Mouse (Mus musculus) heart, postnatal 10 days (tissue): ENCODE data around the gene Unc119b. TPM values are rescaled to one million over a fixed set of nuclear protein-coding genes. Genes with fewer than 3 reads are reported as not detected.
"Not testable (repeated sequence)": the region's sequence is repeated elsewhere in the genome, so short reads cannot be mapped to it uniquely, and the experiment has no call there.

Experiments
- DNase-seq, 2 experiments: peaks; one replicate each; pipeline ENCODE4 v3.0.0; 2021
- intact Hi-C: fragments of 180-260 bp; cut with DNase I; formaldehyde crosslinking; loops from one replicate; pipeline ENCODE4 v1.15.1; 2025
- total RNA-seq, 2 experiments: library from RNA; stranded (reverse); gene quantifications; 2 replicates each; pipeline ENCODE4 v1.2.3; 2021

The Unc119b gene
- total RNA-seq, 2 experiments from 2014 or later: 23.8 TPM

DNA sequence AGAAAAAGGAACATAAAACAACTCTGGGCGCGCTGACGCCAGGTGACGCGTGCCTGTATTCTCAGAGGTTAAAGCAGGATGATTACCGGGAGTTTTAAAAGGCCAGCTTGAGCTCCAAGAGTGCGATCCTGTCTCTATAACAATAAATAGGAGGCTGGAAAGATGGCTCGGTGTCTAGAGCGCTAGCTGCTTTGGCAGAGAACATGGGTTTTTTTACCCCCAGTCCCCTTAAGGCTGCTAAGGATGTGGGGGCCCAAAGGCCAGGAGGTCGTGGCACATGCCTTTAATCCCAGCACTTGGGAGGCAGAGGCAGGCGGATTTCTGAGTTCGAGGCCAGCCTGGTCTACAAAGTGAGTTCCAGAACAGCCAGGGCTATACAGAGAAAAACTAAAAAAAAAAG, 24.4 kb upstream of the Unc119b start:
- no peak for DNase-seq
- intact Hi-C loops: no loop called here

DNA sequence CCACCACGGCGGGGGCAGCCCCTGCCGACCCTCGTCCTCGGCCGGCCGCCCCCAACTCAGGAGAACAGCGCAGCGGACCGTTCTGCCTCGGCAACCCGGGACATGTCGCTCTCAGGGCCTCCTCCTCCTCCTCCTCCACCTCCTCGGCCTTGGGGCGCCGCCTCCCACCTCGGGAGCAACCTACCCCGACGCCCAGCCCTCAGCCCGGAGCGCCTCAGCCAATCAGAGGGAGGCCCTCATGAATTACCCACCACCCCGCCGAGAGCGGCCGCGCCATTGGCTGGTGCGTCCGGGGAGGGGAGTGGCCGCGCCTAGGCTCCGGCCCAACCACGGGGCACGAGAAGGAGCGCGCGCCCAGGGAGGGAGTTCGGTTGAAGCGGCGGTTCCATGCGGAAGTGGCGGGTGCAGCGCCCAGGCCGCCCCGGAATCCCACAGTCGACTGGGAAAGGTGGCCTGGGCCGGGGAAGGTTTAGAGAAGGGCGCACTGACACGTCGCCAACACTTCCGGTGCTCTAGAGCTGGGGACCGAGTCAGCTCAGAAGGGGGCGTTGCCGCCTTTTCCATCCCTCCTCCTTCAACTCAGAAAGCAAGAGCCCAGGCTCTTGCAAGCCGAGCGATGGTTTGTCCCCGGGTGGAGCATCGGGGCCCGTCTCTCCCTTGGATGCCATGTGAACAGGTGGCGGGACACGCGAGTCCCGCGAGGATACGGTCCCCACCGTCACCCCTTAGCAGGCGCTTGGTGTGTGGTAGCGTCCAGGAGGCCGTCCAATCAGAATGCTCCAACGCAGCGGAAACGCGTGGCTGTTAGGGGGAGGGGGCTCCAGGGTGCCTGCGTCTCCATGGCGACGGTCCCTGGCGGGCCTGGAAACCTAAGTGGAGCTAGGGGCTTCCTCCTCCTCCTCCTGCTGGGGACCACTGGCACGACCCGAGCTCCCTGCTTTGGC, 23.5 kb upstream of the Unc119b start, which contains the start of gene Mlec:
Gene Mlec (minus strand): TSS at position 140 of the 944 bp plus-strand sequence.
- intact Hi-C loops: no loop called here

DNA sequence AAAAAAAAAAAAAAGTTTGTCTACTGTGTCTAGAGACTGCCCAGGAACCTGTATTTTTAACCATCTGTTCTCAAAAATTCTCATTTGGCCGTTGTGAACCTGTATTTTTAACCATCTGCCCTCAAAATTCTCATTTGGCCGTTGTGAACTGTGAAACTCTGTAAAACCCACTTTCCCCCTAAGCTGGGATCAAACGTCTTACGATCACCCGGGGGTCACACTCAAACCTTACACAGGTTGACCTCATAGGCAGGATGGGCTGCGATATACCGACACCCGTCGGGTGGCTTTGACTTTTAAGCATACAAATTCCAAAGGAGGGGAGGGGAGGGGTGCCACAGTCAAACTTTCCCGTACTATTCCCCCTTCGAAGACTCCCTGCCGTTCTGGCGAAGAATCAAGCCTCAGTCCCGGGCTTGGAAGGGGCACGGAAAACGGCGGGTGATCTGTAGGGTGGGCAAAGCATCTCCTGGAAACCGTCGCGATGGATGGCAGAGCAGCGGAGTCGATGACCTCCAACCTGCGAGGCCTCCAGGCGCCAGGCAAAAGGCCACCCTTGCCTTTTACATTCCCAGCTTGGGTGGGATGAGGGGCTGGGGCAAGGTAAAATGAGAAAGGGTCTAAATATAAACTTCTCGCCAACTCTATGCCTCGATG, 22.3 kb upstream of the Unc119b start:
- peak in 1 of 2 experiments; percentile 51 for DNase-seq
- intact Hi-C loops: loop anchor here (2.0 kb wide), 1 partner anchor 24 kb away; no protein-coding TSS in a partner anchor

More for the DNA sequence above, 23.5 kb upstream of the Unc119b start, which contains the start of gene Mlec:
- DNase-seq: peak; percentile 99

DNA sequence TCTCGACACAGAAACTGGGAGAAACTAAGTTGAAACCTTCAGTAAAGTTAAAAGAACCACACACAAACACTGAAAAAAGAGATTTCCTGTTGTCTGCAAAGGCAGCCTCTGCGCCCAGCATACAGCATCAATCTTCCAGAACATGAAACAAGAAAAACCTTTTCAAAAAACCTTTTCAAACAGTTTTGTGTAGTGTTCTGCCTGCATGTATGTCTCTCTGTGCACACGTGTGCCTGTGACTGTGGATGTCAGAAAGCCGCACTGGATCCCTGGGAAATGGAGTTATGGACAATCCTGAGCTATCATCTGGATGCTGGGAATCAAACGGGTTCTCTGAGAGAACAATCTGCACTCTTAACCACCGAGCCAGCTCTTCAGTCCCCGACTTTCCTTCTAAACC, 21.6 kb upstream of the Unc119b start:
- intact Hi-C loops: loop anchor here (2.0 kb wide), 1 partner anchor 24 kb away; no protein-coding TSS in a partner anchor
- no peak for DNase-seq

DNA sequence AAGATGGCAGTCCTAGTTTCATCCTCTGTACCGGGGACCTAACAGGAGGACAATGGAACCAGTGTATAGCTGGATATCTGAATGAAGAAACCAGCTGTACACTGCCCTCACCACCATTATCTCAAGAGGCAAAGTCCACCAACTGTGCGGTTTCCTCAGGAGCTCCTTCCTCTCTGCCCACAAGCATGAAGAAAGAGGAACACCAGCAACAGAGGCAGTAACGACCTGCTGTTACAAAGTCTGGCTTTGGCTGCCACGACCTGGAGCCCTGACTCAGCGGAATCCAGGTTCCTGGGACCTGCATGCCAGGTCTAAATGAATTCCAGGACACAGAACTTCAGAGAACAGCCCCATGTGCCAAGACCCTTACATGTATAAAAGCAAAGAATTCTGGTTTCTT, 21.1 kb upstream of the Unc119b start:
- intact Hi-C loops: loop anchor here (2.0 kb wide), 1 partner anchor 23 kb away; no protein-coding TSS in a partner anchor
- DNase-seq: no peak

DNA sequence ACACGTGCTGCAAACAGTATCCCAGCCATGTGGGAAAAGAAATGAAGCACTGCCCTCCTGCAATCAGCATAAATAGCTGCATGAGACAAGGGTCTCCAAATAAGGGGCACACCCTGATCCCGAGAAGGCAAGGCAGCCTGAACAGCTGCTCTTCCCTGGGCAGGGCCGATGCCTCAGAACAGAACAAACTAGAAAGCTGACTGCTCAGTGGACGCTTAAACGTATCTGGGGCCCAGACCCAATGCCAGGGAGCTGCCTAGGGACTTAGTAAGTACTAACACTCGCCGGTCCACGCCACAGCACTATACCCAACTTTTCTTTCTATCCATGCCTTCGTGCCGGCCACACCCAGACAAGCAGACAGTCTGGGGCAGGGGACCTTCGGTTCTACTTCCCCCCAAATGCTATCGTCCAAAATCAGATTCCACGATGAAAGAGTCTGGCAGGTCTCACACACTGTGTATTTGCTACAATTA, 20.4 kb upstream of the Unc119b start:
- intact Hi-C loops: no loop called here
- DNase-seq: no peak

DNA sequence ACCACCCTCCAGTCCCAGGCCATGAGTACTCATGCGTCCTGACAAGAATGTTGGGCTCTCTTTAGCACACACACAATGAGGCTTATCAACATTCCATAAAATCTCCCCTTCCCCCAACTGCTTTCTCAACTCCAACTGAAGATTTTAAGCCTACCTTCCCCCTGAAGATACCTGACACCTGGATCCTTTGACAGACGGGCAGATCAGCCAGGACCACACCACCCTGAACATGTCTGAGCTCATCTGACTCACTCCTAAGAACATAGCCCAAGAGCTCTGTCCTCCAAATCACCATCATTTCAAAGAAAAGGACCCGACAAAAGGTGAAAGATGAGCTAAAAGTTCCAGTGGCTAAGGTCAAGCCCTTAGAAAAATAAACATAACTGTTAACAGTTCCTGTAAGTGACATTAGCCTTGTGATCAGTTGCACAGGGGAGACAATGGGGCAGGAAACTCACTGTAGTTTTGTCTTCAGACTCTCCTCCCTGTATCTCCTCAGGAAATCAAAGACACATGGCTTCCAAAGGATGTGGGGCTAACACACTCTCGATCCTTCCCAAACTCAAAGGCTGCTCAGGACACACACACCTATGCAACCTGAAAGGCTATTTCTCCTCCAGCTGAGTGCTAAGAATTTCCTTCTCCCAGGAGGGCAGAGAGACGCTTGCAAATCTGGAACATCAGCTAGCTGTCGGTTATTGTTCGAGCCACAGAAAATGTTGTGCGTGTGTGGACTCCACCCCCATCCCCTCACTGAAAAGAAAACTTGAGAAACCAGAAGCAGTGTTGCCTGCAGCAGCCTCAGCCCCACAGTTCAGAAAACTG, 17.6 kb upstream of the Unc119b start:
- intact Hi-C loops: no loop called here

DNA sequence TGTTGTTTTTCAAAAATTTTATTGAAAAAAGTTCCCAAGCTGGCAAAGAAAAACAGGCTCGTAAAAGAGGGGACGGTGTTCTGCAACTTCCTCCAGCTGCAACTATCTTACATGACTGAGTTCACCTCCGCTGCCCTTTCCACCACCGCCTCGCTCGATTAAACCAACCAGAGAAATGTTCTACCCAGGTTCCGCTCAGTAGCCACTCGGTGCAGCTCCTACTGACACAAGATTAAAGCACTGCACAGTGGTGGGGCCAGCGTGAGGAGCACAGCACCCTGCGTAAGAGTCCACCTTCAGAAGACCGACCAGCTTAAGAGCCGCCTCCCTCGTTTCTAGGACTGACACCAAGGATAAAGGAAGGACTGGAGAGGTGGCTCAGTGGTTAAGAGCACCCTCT, 16.7 kb upstream of the Unc119b start:
- no peak for DNase-seq
- intact Hi-C loops: no loop called here

More for the DNA sequence above, 17.6 kb upstream of the Unc119b start:
- DNase-seq: no peak

DNA sequence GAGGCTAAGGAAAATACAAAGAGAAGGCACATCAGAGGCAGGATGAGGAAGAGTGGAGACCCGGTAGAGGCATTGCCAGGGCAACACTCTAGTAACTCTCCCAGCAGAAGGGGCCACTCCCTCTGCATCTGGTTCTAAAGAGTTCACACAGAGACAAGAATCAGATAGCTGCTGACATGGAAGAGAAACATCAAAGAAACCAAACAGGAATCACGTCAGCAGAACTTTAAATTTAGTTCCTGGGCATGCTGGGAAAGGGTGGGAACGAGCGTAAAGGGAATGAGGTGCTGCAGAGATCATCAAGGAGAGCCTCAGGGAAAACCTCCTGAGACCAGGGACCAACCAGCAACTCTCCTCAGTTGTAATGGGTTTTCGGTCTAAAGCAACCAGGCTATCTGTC, 16.2 kb upstream of the Unc119b start:
- no peak for DNase-seq
- intact Hi-C loops: no loop called here

DNA sequence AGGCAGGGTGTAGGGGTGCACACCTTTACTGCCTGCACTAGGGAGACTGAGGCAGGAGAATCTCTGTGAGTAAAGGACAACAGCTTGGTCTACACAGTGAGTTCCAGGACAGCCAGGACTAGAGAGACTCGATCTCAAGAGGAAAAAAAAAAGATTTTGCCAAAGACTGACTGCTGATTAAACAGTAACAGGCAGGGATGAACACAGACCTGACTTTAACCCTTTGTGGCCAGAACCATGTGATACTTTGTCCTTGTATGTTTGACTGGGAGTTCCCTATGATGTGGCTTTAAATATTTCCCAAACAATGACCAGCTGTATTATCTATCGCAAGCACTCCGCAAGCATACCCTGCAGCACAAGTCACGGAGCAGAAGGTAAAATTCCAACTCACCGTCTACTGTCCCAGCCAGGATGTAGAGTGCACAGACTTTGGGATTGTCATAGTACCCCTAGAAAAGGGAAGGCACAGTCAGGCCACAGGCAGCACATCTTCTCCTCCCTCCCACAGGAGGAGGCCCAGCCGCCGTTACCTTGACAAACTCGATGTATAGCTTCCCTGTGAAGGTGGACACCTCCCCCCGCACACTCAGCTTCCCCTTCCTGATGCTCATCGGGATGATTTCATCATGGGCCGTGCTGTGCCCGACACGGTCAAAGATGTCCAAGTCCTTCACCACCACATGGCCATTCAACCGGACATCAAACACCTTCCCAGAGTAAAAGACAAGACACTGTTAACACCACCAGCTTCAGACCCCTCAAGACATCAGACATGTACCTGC, 15.1 kb upstream of the Unc119b start:
- DNase-seq: no peak
- intact Hi-C loops: no loop called here

DNA sequence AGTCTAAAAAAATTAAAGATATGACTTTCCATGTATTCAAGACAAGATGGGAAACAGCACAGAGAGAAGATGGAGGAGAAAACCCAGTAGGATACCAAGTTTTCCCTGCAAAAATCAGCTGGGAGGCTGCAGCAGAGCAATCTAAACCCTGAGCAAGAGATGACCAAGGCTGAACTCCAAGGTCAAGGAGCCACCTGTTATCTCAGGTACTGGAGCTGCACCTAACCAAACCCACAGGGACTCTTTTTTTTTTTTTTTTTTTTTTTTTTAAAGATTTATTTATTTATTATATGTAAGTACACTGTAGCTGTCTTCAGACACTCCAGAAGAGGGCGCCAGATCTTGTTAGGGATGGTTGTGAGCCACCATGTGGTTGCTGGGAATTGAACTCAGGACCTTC, 14.1 kb upstream of the Unc119b start:
- DNase-seq, intact Hi-C loops: not testable (repeated sequence)

DNA sequence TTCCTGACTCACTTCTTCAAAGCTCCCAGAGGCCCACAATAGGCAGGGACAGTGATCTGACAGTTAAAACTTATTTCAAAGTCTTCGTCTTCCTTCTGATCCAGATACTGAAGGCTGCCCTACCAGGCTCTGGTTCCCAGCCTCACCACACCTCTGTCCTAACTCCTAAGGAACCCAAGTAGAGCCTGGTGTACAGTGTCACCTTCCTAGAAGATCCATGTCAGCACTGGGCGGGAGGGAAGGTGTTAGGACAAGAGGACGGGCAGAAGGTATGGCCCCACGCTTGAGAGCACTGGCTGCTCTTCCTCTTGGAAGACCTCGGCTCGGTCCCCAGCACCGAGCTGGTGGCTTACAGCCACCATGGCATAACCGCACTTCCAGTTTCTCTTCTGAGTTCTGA, 13.6 kb upstream of the Unc119b start:
- intact Hi-C loops: no loop called here
- DNase-seq: no peak

DNA sequence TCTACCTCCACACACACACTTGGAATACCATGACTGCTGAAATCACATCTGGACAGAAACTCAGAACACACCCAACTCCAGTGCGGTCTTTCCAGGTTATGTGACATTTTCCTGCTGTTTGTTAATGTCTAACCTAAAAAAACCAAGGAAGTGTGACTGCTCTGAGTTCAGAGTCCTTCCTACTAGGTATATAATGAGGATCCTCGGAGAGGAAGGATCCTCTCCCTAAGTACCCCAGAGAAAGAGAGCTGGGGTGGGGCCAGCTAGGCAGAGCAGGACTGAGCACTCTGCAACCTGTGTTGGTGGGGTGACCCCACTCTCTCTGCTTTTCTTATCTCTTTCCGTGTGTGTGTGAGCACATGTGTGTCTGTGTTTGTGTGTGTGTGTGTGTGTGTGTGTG, 12.6 kb upstream of the Unc119b start:
- no peak for DNase-seq
- intact Hi-C loops: no loop called here

DNA sequence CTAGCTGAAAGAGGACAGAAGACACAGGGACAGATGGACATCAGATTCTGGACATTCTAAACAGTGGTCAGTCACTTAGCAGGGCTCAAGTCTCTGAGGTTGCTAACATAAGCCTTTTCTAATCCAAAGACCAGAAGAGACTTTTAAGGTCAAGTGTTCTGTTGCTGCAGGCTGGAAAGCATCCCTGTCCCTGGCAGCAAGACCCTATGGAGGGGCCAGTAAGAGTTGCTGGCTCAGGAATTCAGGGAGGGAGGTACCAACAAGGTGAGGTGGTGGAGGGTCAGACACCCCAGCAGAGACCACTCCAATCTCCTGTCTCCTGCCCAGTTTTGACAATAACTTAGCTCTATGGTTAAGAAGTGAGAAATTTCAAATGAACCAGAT, 12.0 kb upstream of the Unc119b start:
- DNase-seq: no peak
- intact Hi-C loops: no loop called here

DNA sequence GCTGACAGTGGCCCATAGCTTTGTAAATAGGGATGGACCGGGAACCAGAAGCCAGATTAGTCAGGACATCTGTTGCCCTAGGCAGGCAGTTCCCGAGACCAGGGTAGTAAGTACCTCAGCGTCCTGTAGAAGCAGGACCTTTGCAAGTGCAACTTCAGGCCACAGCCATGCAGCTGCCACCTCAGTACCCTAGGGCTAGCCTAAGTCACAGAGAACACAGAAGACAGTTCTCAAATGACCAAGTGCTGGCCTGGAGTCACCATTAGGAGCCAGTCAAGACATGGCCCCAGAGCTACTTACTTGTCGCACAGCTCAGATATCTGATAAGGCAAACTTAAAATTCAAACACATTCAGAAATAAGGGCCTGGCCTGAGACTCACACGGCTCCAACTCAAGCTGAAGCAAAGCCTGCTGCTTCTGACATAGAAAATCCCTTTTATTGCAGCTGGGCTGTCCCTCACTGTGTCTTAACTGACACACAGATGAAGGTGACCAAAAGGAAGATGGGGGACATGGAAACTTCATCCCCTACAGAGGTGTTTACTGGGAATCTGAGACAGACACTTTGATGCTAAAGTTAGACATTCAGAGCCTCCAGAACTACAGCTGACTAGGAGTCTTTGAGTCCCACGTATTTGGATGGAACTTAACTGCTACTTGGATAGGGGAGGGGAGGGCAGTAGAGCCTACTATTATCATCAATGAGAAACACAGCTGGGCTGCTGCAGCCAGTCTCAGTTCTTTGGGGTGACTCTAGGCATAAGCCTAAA, 11.4 kb upstream of the Unc119b start:
- no peak for DNase-seq
- intact Hi-C loops: no loop called here

DNA sequence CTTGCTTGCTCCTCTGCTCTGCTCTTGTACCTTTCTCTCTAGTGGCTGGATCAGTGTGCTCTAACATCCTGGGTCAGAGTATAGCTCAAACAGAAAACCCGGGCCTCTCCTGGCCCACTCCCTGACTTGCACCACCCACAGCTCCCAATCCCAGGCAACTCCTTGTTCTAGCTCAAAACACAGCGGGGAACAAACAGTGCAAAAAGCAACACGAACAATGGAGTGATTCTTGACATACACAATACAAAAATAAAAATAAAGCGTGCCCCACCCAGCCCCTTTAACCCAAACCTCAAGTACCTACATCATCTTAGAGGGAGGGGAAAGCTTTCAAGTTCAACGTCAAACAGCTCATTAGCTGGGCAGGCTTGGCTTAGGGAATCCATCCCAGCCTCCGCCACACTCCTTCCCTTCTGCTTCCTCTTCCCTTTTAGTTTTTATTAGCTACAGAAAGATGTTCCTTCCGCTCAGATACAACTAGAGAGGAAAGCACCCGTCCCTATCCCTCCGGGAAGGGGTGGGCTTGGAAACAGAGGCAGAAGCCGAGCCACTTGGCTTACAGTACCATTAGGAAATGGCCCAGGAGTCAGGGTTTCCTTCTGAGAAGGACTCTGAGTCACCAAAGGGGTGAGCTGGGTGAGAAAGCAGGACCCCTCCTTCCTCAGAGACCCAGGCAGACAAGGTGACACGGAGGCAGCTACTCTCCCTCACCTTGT, 10.6 kb upstream of the Unc119b start:
- no peak for DNase-seq
- intact Hi-C loops: no loop called here

DNA sequence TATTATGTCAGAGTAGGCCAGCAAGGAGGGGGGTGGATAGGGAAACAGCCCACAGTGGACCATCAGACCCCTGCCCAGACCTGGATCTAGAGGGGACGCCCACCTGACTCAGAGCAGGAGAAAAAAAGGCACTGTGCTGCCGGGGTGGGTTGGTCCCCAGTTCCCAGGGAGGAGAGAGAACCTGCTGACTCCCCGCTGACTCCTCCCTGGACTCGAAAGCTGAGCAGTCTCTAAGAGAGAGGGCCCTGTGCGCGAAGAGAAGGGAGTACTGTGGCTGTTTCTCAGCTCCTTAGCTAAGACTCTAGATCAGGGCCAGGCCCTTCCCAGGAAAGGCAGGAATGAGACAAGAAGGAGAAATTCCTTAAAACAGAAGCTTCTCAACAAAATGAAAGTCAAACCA, 9.7 kb upstream of the Unc119b start:
- DNase-seq: no peak
- intact Hi-C loops: no loop called here

DNA sequence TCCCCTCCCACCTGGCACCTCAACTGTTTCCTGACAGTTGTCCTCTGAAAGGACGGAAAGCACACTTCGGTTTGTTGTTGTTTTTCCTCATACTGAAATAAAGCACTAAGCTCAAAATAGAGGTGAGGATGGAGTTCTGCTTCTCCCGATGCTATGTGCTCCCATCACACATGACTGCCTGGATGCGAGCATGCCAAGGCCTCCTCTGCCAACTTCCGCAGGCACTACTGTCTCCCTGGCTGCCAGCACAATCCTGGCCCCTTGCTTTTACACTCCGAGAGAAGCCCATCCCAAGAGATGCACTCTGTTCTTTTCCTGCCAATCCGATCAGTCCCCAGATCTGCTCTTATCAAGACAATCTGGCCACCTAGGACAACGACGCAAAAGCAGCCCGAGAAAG, 8.8 kb upstream of the Unc119b start:
- no peak for DNase-seq
- intact Hi-C loops: no loop called here
